Mouse (Mus musculus) layer of hippocampus, adult 18-20 months (tissue): ENCODE measurements around the gene 3110082J24Rik. TPM values are rescaled to one million over a fixed set of nuclear protein-coding genes. Genes with fewer than 3 reads are reported as not detected.

Source experiments
- DNase-seq, 2 experiments: peaks; one replicate each; pipeline ENCODE4 v3.0.0; 2022; ENCODE audit warnings: low spot score in 2 of 2
- total RNA-seq, 2 experiments: library from RNA; stranded (reverse); gene quantifications; 2 replicates each; pipeline ENCODE4 v1.2.3; 2021

The 3110082J24Rik gene
- total RNA-seq, 2 experiments from 2014 or later, result 2.6 to 4.1 TPM

DNA sequence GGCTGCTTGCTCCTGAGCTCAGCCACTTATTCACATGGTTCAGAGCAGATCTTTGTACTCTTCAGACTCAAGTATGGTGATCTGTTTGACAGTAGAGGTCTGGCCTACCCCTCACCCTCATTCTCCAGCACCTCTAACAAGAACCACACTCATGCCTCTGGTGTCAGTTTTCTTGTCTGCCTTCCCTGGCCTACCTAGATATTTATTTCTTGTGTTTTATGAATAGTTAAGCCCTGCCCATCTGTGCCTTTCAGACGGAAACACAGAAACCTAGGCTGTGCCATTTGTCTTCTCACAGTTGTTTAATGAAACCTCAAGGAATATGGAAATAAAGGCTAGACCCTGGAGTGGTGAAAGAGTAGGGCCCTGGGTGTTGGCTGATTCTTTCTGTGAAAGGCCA lies 12.1 kb upstream of the 3110082J24Rik start:
- no peak for DNase-seq

- DNase-seq, result no peak
Measured at GRCm38 (mm10) chr5:30115718-30116117, 9.8 kb upstream of the 3110082J24Rik start.

DNA sequence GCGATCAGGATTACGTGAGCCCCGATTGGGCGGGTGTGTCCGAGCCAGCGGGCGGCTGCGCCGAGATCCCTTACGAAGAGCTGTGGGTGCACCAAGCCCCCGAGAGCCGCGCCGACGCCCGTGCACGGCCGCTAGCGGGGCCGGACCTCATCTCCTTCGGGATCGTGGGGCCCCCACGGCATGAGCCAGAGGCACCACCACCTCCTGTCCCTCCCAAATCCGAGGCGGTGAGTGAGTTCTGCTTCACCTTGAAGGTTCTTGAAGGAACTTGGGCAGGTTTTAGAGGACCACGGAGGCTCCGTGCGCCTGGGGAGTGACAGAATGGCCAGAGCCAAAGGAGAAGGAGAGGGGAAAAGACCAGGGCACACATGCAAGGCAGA lies 8.9 kb upstream of the 3110082J24Rik start:
- DNase-seq, result no peak

GRCm38 (mm10) chr5:30113881-30114760 lies 8.2 kb upstream of the 3110082J24Rik start:
- DNase-seq, result peak; percentile 22 to 63

DNA sequence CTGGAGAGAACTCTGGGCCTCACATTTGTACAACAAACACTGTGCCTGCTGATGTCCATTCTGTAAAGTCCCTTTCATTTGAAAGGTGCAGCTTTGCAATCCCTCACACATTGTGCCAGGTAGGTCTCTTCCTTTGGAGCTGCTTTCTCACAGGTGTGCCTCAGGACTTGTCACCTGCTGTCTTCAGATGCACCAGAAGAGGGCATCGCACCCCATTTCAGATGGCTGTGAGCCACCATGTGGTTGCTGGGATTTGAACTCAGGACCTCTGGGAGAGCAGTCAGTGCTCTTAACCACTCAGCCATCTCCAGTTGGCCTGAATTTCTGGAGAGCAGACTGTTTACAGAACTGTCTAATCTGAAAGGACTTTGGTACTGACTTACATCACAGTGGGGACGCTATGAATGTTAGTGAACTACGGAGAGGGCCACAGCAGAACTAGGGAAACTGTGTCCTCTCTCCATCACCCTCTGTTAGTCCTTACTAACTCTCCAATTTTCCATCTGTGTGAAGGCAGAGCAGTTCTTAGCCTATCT lies 6.7 kb upstream of the 3110082J24Rik start:
- DNase-seq, result no peak

GRCm38 (mm10) chr5:30111771-30112170 lies 5.9 kb upstream of the 3110082J24Rik start:
- DNase-seq, result no peak

- DNase-seq, result no peak
Measured at GRCm38 (mm10) chr5:30111126-30111525, 5.2 kb upstream of the 3110082J24Rik start.

DNA sequence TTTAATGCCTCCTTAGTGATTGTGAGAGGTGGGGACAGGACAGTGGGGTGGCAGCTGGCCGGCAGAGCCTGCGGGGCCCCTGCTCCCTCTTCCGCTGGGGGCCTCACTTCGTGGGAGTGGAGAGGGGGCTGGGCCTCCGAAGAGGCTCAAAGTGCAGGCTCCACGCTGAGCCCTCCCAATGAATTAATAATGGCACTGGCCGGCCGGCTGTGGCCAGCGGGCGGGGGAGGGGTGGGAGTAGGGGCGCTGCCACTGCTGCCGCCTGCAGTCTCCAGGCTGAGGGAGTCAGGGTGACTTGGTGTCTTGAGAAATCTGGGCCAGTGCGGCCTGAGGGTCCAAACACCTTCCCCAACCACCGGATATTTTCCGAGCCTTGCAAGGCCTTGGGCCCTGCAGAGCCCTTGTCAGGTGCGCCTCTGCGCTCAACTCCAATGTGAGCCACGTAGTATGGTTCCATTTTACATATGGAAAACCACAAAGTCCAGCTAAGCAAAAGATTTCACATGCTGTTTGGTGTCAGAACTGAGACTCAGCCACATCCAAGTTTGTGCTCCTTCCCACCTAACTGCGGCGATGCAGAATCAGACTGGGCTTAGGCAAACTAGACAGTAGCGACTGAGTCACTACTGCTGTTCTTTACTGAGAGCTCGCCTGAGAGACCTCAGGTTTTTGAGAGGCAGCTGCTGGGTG lies 4.6 kb upstream of the 3110082J24Rik start:
- DNase-seq, result no peak

- no peak for DNase-seq
Measured at GRCm38 (mm10) chr5:30109899-30110298, 4.0 kb upstream of the 3110082J24Rik start.

DNA sequence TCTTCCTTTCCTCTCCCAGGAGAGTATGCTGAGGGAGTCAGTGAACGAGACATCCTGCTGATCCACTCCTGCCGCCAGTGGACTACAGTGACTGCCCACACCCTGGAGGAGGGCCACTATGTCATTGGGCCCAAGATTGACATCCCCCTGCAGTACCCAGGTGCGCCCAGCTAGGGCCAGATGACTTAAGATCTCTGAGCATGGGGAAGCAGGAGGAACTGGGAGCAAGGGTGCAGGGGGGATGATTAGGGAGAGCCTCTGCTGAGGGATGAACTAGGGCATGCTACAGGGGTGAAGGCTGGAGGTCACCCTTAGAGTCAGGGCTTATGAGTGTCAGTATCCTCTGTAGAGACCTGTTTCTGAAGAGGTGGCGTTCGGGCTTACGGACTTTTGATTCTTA lies 2.3 kb upstream of the 3110082J24Rik start:
- no peak for DNase-seq

DNA sequence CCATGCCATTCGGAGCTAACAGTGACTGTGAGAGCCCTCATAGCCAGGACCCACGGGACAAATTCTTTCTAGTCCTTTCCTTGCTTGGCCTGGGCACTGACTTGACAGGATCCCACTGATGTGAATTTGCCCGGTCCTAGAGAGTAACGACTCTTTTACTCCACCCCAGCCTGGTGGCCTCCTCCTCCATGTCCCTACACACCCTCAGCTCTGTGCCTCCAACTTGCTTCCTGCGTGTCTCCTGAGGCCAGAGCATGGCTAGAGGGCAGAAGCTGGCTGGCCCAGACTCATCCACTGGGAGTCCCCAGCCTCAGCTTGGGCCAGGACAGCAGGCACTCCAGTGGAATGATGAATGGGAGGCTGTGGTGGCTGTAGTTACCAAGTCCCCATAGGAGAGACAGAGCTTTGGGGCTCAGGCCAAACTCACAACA lies 1.7 kb upstream of the 3110082J24Rik start:
- no peak for DNase-seq

GRCm38 (mm10) chr5:30107186-30107585 lies 1.3 kb upstream of the 3110082J24Rik start:
- DNase-seq, result no peak

DNA sequence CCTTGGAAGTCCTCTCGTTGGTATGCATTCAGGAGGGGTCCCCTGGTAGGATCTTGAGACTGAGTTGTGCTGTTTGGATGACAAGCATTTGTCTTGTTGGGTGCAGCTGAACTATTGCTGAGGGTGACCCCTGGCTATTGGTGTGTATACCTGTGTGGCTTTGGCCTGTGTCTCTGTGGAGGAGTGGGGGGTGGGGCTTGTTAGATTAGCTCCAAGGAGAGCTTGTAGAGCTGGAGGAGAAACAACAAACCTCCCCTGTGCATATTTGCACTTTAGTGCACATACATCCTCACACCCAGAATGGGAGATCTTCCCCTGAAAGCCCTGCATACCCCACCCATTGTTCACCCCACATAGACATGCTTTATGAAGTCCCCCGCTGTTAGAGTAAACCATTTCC lies 870 bp upstream of the 3110082J24Rik start:
- no peak for DNase-seq

GRCm38 (mm10) chr5:30104841-30105667 lies 832 bp downstream of the 3110082J24Rik start, which contains the start of gene Garem2:
Gene Garem2 (plus strand): TSS chr5:30105161.
- no peak for DNase-seq

- DNase-seq, result peak in 1 of 2 experiments; percentile 66
Measured at GRCm38 (mm10) chr5:30104339-30104738, 1.5 kb downstream of the 3110082J24Rik start.

GRCm38 (mm10) chr5:30103340-30103739 lies 2.5 kb downstream of the 3110082J24Rik start:
- no peak for DNase-seq

- DNase-seq, result no peak
Measured at GRCm38 (mm10) chr5:30098260-30098659, 7.6 kb downstream of the 3110082J24Rik start.

DNA sequence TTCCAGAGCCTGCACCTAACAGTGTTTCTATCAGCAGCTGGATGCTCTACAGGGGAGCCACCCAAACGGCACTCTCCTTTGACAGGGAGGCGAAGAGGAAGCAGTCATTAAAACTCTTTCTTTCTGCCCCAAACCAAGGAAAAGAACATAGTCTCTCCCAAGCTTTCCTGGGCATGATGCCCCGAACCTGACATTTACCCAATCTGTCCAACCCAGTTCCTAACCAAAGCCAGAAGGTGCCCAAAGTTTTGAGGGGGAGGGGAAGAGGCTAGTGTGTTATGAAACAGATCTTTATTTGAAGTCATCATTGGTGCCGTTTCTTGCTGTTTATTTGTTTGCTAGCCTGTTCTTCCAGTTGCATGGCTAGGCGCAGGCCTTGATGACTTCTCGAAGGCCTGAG lies 10.2 kb downstream of the 3110082J24Rik start:
- no peak for DNase-seq

- DNase-seq, result no peak
Measured at GRCm38 (mm10) chr5:30094399-30094798, 11.5 kb downstream of the 3110082J24Rik start.

- no peak for DNase-seq
Measured at GRCm38 (mm10) chr5:30092701-30093100, 13.2 kb downstream of the 3110082J24Rik start.
